Mouse (Mus musculus): ENCODE data around the gene C530008M17Rik. TPM values are rescaled to one million over a fixed set of nuclear protein-coding genes. Genes with fewer than 3 reads are reported as not detected.

The C530008M17Rik gene
- polyA plus RNA-seq, 1 experiment: not detected

- H3K27ac ChIP-seq (ENCODE audit: insufficient read depth, low read depth, low read length): no peak overlapping the region
- H3K4me3 ChIP-seq (ENCODE audit: insufficient read depth, low read depth, low read length): no peak overlapping the region
- peaks cover 13% of the 10 kb centered on the region for H3K4me1 ChIP-seq (ENCODE audit: control insufficient read depth, insufficient read depth, low read length)
- no peak for TF ChIP-seq POLR2A (IDR thresholded peaks at IDR 0.05; ENCODE audit: insufficient read depth, low read depth, low read length)
- TF ChIP-seq CTCF (IDR thresholded peaks at IDR 0.05; ENCODE audit: insufficient read depth, low read depth, low read length): no peak
- WGBS: 83% methylated on average over 13 of the region's 13 CpGs
Measured at GRCm38 (mm10) chr5:76858444-76858843, 202.1 kb downstream of the C530008M17Rik start.

- Histone ChIP-seq H3K4me1 (ENCODE audit: control insufficient read depth, insufficient read depth, low read length) (no peaks in the 10 kb centered on the region), H3K4me3 (ENCODE audit: insufficient read depth, low read depth, low read length) (no peak overlapping the region), H3K27ac (ENCODE audit: insufficient read depth, low read depth, low read length) (no peak overlapping the region)
- 90% methylated on average over 8 of the region's 8 CpGs for WGBS
- no peak for TF ChIP-seq CTCF (IDR thresholded peaks at IDR 0.05; ENCODE audit: insufficient read depth, low read depth, low read length)
- no peak for TF ChIP-seq POLR2A (IDR thresholded peaks at IDR 0.05; ENCODE audit: insufficient read depth, low read depth, low read length)
Measured at GRCm38 (mm10) chr5:76866819-76867218, 210.5 kb downstream of the C530008M17Rik start.

GRCm38 (mm10) chr5:76868693-76869286 is 212.5 kb downstream of the C530008M17Rik start:
- H3K27ac ChIP-seq (ENCODE audit: insufficient read depth, low read depth, low read length): no peak overlapping the region
- TF ChIP-seq POLR2A (IDR thresholded peaks at IDR 0.05; ENCODE audit: insufficient read depth, low read depth, low read length) (no peak), CTCF (IDR thresholded peaks at IDR 0.05; ENCODE audit: insufficient read depth, low read depth, low read length) (no peak)
- whole genome bisulfite sequencing: 28% methylated on average over 16 of the region's 16 CpGs
- peak overlapping the region; percentile 50 for H3K4me3 ChIP-seq (ENCODE audit: insufficient read depth, low read depth, low read length)
- H3K4me1 ChIP-seq (ENCODE audit: control insufficient read depth, insufficient read depth, low read length): no peaks in the 10 kb centered on the region

GRCm38 (mm10) chr5:76869553-76869952 is 213.2 kb downstream of the C530008M17Rik start:
- no peak overlapping the region for H3K4me3 ChIP-seq (ENCODE audit: insufficient read depth, low read depth, low read length)
- 57% methylated on average over 6 of the region's 6 CpGs for WGBS
- H3K4me1 ChIP-seq (ENCODE audit: control insufficient read depth, insufficient read depth, low read length): no peaks in the 10 kb centered on the region
- TF ChIP-seq POLR2A (IDR thresholded peaks at IDR 0.05; ENCODE audit: insufficient read depth, low read depth, low read length) (no peak), CTCF (IDR thresholded peaks at IDR 0.05; ENCODE audit: insufficient read depth, low read depth, low read length) (no peak)
- H3K27ac ChIP-seq (ENCODE audit: insufficient read depth, low read depth, low read length): no peak overlapping the region

- H3K4me1 ChIP-seq (ENCODE audit: control insufficient read depth, insufficient read depth, low read length): no peaks in the 10 kb centered on the region
- WGBS: 93% methylated on average over 25 of the region's 25 CpGs
- H3K27ac ChIP-seq (ENCODE audit: insufficient read depth, low read depth, low read length): no peak overlapping the region
- H3K4me3 ChIP-seq (ENCODE audit: insufficient read depth, low read depth, low read length): no peak overlapping the region
- TF ChIP-seq CTCF (IDR thresholded peaks at IDR 0.05; ENCODE audit: insufficient read depth, low read depth, low read length) (no peak), POLR2A (IDR thresholded peaks at IDR 0.05; ENCODE audit: insufficient read depth, low read depth, low read length) (no peak)
Measured at GRCm38 (mm10) chr5:76876106-76876758, 219.9 kb downstream of the C530008M17Rik start.

GRCm38 (mm10) chr5:76884107-76884506 is 227.8 kb downstream of the C530008M17Rik start:
- WGBS: 77% methylated on average over 1 of the region's 1 CpGs
- Histone ChIP-seq H3K4me3 (ENCODE audit: insufficient read depth, low read depth, low read length) (no peak overlapping the region), H3K4me1 (ENCODE audit: control insufficient read depth, insufficient read depth, low read length) (no peaks in the 10 kb centered on the region), H3K27ac (ENCODE audit: insufficient read depth, low read depth, low read length) (no peak overlapping the region)
- TF ChIP-seq POLR2A (IDR thresholded peaks at IDR 0.05; ENCODE audit: insufficient read depth, low read depth, low read length): no peak
- TF ChIP-seq CTCF (IDR thresholded peaks at IDR 0.05; ENCODE audit: insufficient read depth, low read depth, low read length): no peak

GRCm38 (mm10) chr5:76887011-76887410 is 230.7 kb downstream of the C530008M17Rik start:
- WGBS: 95% methylated on average over 2 of the region's 2 CpGs
- Histone ChIP-seq H3K4me1 (ENCODE audit: control insufficient read depth, insufficient read depth, low read length) (no peaks in the 10 kb centered on the region), H3K27ac (ENCODE audit: insufficient read depth, low read depth, low read length) (no peak overlapping the region), H3K4me3 (ENCODE audit: insufficient read depth, low read depth, low read length) (no peak overlapping the region)
- TF ChIP-seq POLR2A (IDR thresholded peaks at IDR 0.05; ENCODE audit: insufficient read depth, low read depth, low read length) (no peak), CTCF (IDR thresholded peaks at IDR 0.05; ENCODE audit: insufficient read depth, low read depth, low read length) (no peak)

GRCm38 (mm10) chr5:76892608-76893007 is 236.3 kb downstream of the C530008M17Rik start:
- H3K4me3 ChIP-seq (ENCODE audit: insufficient read depth, low read depth, low read length): no peak overlapping the region
- TF ChIP-seq CTCF (IDR thresholded peaks at IDR 0.05; ENCODE audit: insufficient read depth, low read depth, low read length) (no peak), POLR2A (IDR thresholded peaks at IDR 0.05; ENCODE audit: insufficient read depth, low read depth, low read length) (no peak)
- H3K4me1 ChIP-seq (ENCODE audit: control insufficient read depth, insufficient read depth, low read length): no peaks in the 10 kb centered on the region
- H3K27ac ChIP-seq (ENCODE audit: insufficient read depth, low read depth, low read length): peak overlapping the region; percentile 25; the same call in 1 of the 2 replicates
- WGBS: 73% methylated on average over 2 of the region's 2 CpGs

- no peaks in the 10 kb centered on the region for H3K4me1 ChIP-seq (ENCODE audit: control insufficient read depth, insufficient read depth, low read length)
- peak overlapping the region; percentile 66; the same call in 1 of the 2 replicates for H3K27ac ChIP-seq (ENCODE audit: insufficient read depth, low read depth, low read length)
- TF ChIP-seq POLR2A (IDR thresholded peaks at IDR 0.05; ENCODE audit: insufficient read depth, low read depth, low read length) (no peak), CTCF (IDR thresholded peaks at IDR 0.05; ENCODE audit: insufficient read depth, low read depth, low read length) (no peak)
- 41% methylated on average over 2 of the region's 2 CpGs for WGBS
- no peak overlapping the region for H3K4me3 ChIP-seq (ENCODE audit: insufficient read depth, low read depth, low read length)
Measured at GRCm38 (mm10) chr5:76893084-76893483, 236.8 kb downstream of the C530008M17Rik start.

Data from olfactory bulb, adult 2 months (tissue).